Mouse (Mus musculus) lung, postnatal 14 days (tissue): ENCODE results near the gene Aqp12.
"Not testable (repeated sequence)": the region's sequence is repeated elsewhere in the genome, so short reads cannot be mapped to it uniquely, and the experiment has no call there.

Source experiments
- DNase-seq: peaks from one replicate; pipeline ENCODE4 v3.0.0; 2021

Gene Aqp12

GRCm38 (mm10) chr1:93006061-93006460, at the start of gene Aqp12:
TSS of gene Aqp12 (plus strand) at chr1:93006334.
- DNase-seq, result no peak

- DNase-seq, result peak; percentile 80
Observed at GRCm38 (mm10) chr1:92956571-92957335, 49.4 kb upstream of the Aqp12 start.

GRCm38 (mm10) chr1:92958999-92959398, 47.1 kb upstream of the Aqp12 start:
- DNase-seq, result no peak

- not testable (repeated sequence) for DNase-seq
Observed at GRCm38 (mm10) chr1:92970791-92971190, 35.3 kb upstream of the Aqp12 start.

- no peak for DNase-seq
Observed at GRCm38 (mm10) chr1:92971879-92972795, 34.0 kb upstream of the Aqp12 start.

GRCm38 (mm10) chr1:92972854-92973253, 33.3 kb upstream of the Aqp12 start:
- DNase-seq, result peak; percentile 62

GRCm38 (mm10) chr1:92976141-92976566, 30.0 kb upstream of the Aqp12 start:
- peak; percentile 49 for DNase-seq

GRCm38 (mm10) chr1:92978645-92979044, 27.5 kb upstream of the Aqp12 start:
- DNase-seq, result no peak

- no peak for DNase-seq
Observed at GRCm38 (mm10) chr1:92979073-92979602, 27.0 kb upstream of the Aqp12 start.

- peak; percentile 49 for DNase-seq
Observed at GRCm38 (mm10) chr1:92981056-92981845, 24.9 kb upstream of the Aqp12 start.

GRCm38 (mm10) chr1:92982931-92983605, 23.1 kb upstream of the Aqp12 start:
- no peak for DNase-seq

- no peak for DNase-seq
Observed at GRCm38 (mm10) chr1:92984999-92985398, 21.1 kb upstream of the Aqp12 start.

- DNase-seq, result no peak
Observed at GRCm38 (mm10) chr1:92988894-92989293, 17.2 kb upstream of the Aqp12 start.

- DNase-seq, result no peak
Observed at GRCm38 (mm10) chr1:92989891-92990290, 16.2 kb upstream of the Aqp12 start.

GRCm38 (mm10) chr1:92992214-92992855, 13.8 kb upstream of the Aqp12 start:
- DNase-seq, result no peak

- no peak for DNase-seq
Observed at GRCm38 (mm10) chr1:92992880-92993279, 13.3 kb upstream of the Aqp12 start.

GRCm38 (mm10) chr1:93009196-93009595, 3.1 kb downstream of the Aqp12 start:
- DNase-seq, result peak; percentile 11

- DNase-seq, result peak; percentile 39
Observed at GRCm38 (mm10) chr1:93010731-93011130, 4.6 kb downstream of the Aqp12 start.

- no peak for DNase-seq
Observed at GRCm38 (mm10) chr1:93012103-93012585, 6.0 kb downstream of the Aqp12 start.

- no peak for DNase-seq
Observed at GRCm38 (mm10) chr1:93013367-93013766, 7.2 kb downstream of the Aqp12 start.

- peak; percentile 86 for DNase-seq
Observed at GRCm38 (mm10) chr1:93014460-93014859, 8.3 kb downstream of the Aqp12 start.
